Mouse (Mus musculus): ENCODE results near the gene Rasl11a. TPM values are rescaled to one million over a fixed set of nuclear protein-coding genes. Genes with fewer than 3 reads are reported as not detected.
A peak's percentile ranks its signal among the peaks of the same experiment; 100 is the strongest.

Rasl11a gene
- polyA plus RNA-seq, 1 experiment from 2014 or later = 10.3 TPM

DNA sequence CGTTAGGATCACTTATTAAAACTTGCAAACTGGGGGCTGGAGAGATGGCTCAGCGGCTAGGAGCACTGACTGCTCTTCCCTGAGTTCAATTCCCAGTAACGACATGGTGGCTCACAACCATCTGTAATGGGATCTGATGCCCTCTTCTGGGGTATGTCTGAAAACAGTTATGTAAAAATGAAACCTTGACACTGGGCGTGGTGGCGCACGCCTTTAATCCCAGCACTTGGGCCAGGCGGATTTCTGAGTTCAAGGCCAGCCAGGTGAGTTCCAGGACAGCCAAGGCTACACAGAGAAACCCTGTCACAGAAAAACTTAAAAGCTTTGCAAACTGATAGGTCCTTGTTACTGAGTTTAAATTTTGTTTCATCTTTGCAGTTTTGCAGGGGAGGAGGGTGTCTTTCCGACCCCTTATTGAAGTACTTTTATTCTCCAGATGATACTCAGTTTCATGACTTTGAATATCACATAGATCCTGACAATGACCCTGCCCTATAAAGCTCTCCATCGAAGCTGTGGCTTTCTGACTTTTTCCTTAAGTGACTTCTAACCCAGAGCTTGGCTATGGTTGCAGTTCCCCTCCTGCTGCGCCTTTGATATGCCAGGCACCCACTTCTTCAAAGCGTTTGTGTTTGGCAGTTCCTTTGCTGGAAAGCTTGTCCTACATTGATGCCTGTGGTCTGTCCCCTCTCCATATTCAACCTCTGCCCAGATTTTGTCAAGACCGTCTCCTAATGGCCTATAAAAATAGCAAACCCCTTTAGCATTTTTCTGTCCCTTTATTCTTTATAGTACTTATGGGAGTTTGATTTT is 5.8 kb upstream of the Rasl11a start:
- WGBS = 50% methylated on average over 12 of the region's 12 CpGs
- H3K36me3 ChIP-seq (ENCODE audit: control insufficient read depth, insufficient read depth, low read length) = peaks cover 43% of the 10 kb centered on the region

GRCm38 (mm10) chr5:146839760-146840159 is 5.1 kb upstream of the Rasl11a start:
- H3K27ac ChIP-seq (ENCODE audit: low read length) = no peak overlapping the region
- H3K27me3 ChIP-seq (ENCODE audit: control insufficient read depth, insufficient read depth, low read length) = no peaks in the 10 kb centered on the region
- H3K9ac ChIP-seq (replicated peaks; ENCODE audit: low read depth, low read length) = no peak overlapping the region
- peaks cover 36% of the 10 kb centered on the region for H3K36me3 ChIP-seq (ENCODE audit: control insufficient read depth, insufficient read depth, low read length)
- no peaks in the 10 kb centered on the region for H3K9me3 ChIP-seq (ENCODE audit: control insufficient read depth, low read depth, low read length)
- 48% methylated on average over 5 of the region's 5 CpGs for WGBS
- no peak overlapping the region for H3K4me3 ChIP-seq (ENCODE audit: low read depth, low read length)
- H3K4me1 ChIP-seq (ENCODE audit: control insufficient read depth, insufficient read depth, low read length) = peaks cover under 1% of the 10 kb centered on the region
- no peak for ATAC-seq (ENCODE audit: insufficient number of reproducible peaks, insufficient read depth, low FRiP score, low read depth)
- H3K4me2 ChIP-seq (replicated peaks; ENCODE audit: low read depth, low read length) = no peak overlapping the region

More for the DNA sequence above, 5.8 kb upstream of the Rasl11a start:
- no peak overlapping the region for H3K9ac ChIP-seq (replicated peaks; ENCODE audit: low read depth, low read length)
- H3K27me3 ChIP-seq (ENCODE audit: control insufficient read depth, insufficient read depth, low read length) = no peaks in the 10 kb centered on the region
- H3K4me3 ChIP-seq (ENCODE audit: low read depth, low read length) = no peak overlapping the region
- no peak overlapping the region for H3K4me2 ChIP-seq (replicated peaks; ENCODE audit: low read depth, low read length)
- ATAC-seq (ENCODE audit: insufficient number of reproducible peaks, insufficient read depth, low FRiP score, low read depth) = no peak
- no peaks in the 10 kb centered on the region for H3K9me3 ChIP-seq (ENCODE audit: control insufficient read depth, low read depth, low read length)
- peaks cover 7% of the 10 kb centered on the region for H3K4me1 ChIP-seq (ENCODE audit: control insufficient read depth, insufficient read depth, low read length)
- H3K27ac ChIP-seq (ENCODE audit: low read length) = no peak overlapping the region

DNA sequence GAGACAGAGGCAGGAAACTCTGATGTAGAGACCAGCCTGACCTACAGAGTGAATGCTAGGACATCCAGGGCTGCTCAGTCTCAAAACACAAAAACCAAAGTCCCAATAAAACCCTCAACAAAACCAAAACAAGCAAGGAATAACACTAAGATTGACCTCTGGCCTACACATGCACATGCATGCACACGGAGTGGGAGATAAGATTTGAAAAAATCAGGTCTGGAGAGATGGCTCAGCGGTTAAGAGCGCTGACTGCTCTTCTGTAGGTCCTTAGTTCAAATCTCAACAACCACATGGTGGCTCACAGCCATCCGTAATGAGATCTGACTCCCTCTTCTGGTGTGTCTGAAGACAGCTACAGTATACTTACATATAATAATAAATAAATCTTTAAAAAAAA is 4.4 kb upstream of the Rasl11a start:
- Histone ChIP-seq H3K4me2 (replicated peaks; ENCODE audit: low read depth, low read length) (no peak overlapping the region), H3K9me3 (ENCODE audit: control insufficient read depth, low read depth, low read length) (no peaks in the 10 kb centered on the region), H3K4me1 (ENCODE audit: control insufficient read depth, insufficient read depth, low read length) (no peaks in the 10 kb centered on the region), H3K27ac (ENCODE audit: low read length) (no peak overlapping the region), H3K9ac (replicated peaks; ENCODE audit: low read depth, low read length) (no peak overlapping the region), H3K4me3 (ENCODE audit: low read depth, low read length) (no peak overlapping the region), H3K36me3 (ENCODE audit: control insufficient read depth, insufficient read depth, low read length) (peaks cover 29% of the 10 kb centered on the region), H3K27me3 (ENCODE audit: control insufficient read depth, insufficient read depth, low read length) (no peaks in the 10 kb centered on the region)
- 78% methylated on average over 4 of the region's 4 CpGs for WGBS
- ATAC-seq (ENCODE audit: insufficient number of reproducible peaks, insufficient read depth, low FRiP score, low read depth) = no peak

GRCm38 (mm10) chr5:146841301-146841700 is 3.6 kb upstream of the Rasl11a start:
- H3K27me3 ChIP-seq (ENCODE audit: control insufficient read depth, insufficient read depth, low read length) = no peaks in the 10 kb centered on the region
- no peak overlapping the region for H3K4me3 ChIP-seq (ENCODE audit: low read depth, low read length)
- H3K9ac ChIP-seq (replicated peaks; ENCODE audit: low read depth, low read length) = no peak overlapping the region
- no peak overlapping the region for H3K4me2 ChIP-seq (replicated peaks; ENCODE audit: low read depth, low read length)
- 79% methylated on average over 5 of the region's 5 CpGs for WGBS
- H3K27ac ChIP-seq (ENCODE audit: low read length) = no peak overlapping the region
- H3K36me3 ChIP-seq (ENCODE audit: control insufficient read depth, insufficient read depth, low read length) = peaks cover 20% of the 10 kb centered on the region
- H3K4me1 ChIP-seq (ENCODE audit: control insufficient read depth, insufficient read depth, low read length) = peaks cover 8% of the 10 kb centered on the region
- H3K9me3 ChIP-seq (ENCODE audit: control insufficient read depth, low read depth, low read length) = no peaks in the 10 kb centered on the region
- no peak for ATAC-seq (ENCODE audit: insufficient number of reproducible peaks, insufficient read depth, low FRiP score, low read depth)

DNA sequence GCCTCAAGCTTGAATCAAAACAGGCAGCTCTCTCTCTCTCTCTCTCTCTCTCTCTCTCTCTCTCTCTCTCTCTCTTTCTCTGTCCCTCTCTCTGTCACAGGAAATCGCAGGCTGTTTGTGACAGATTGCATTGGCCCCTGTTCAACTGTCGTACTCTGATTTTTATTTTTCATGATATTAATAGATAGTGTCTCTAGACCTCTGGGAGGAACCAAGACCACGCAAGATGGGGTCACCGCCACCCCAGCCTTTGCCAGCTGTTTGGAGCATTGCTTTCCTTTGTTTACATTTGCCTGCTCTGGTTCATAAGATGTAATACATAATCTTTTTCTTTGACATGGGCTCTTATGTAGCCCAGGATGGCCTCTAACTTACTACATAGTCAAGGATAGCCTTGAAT is 2.9 kb upstream of the Rasl11a start:
- 74% methylated on average over 4 of the region's 4 CpGs for WGBS
- no peak overlapping the region for H3K9ac ChIP-seq (replicated peaks; ENCODE audit: low read depth, low read length)
- H3K4me3 ChIP-seq (ENCODE audit: low read depth, low read length) = no peak overlapping the region
- no peak overlapping the region for H3K4me2 ChIP-seq (replicated peaks; ENCODE audit: low read depth, low read length)
- H3K36me3 ChIP-seq (ENCODE audit: control insufficient read depth, insufficient read depth, low read length) = peaks cover 13% of the 10 kb centered on the region
- no peak overlapping the region for H3K27ac ChIP-seq (ENCODE audit: low read length)
- no peaks in the 10 kb centered on the region for H3K9me3 ChIP-seq (ENCODE audit: control insufficient read depth, low read depth, low read length)
- H3K27me3 ChIP-seq (ENCODE audit: control insufficient read depth, insufficient read depth, low read length) = no peaks in the 10 kb centered on the region
- ATAC-seq (ENCODE audit: insufficient number of reproducible peaks, insufficient read depth, low FRiP score, low read depth) = no peak
- peaks cover 9% of the 10 kb centered on the region for H3K4me1 ChIP-seq (ENCODE audit: control insufficient read depth, insufficient read depth, low read length)

GRCm38 (mm10) chr5:146844301-146844941 is 450 bp upstream of the Rasl11a start:
- ATAC-seq (ENCODE audit: insufficient number of reproducible peaks, insufficient read depth, low FRiP score, low read depth) = no peak
- Histone ChIP-seq H3K9ac (replicated peaks; ENCODE audit: low read depth, low read length) (no peak overlapping the region), H3K36me3 (ENCODE audit: control insufficient read depth, insufficient read depth, low read length) (no peaks in the 10 kb centered on the region; the same call in 1 of the 2 replicates), H3K9me3 (ENCODE audit: control insufficient read depth, low read depth, low read length) (no peaks in the 10 kb centered on the region), H3K27ac (ENCODE audit: low read length) (no peak overlapping the region), H3K27me3 (ENCODE audit: control insufficient read depth, insufficient read depth, low read length) (no peaks in the 10 kb centered on the region), H3K4me1 (ENCODE audit: control insufficient read depth, insufficient read depth, low read length) (peaks cover 9% of the 10 kb centered on the region), H3K4me3 (ENCODE audit: low read depth, low read length) (peak overlapping the region; percentile 59), H3K4me2 (replicated peaks; ENCODE audit: low read depth, low read length) (peak overlapping the region; percentile 98)
- WGBS = 13% methylated on average over 6 of the region's 6 CpGs

GRCm38 (mm10) chr5:146846489-146846888 is 1.6 kb downstream of the Rasl11a start:
- WGBS = 32% methylated on average over 2 of the region's 2 CpGs
- Histone ChIP-seq H3K36me3 (ENCODE audit: control insufficient read depth, insufficient read depth, low read length) (no peaks in the 10 kb centered on the region), H3K27me3 (ENCODE audit: control insufficient read depth, insufficient read depth, low read length) (no peaks in the 10 kb centered on the region), H3K4me2 (replicated peaks; ENCODE audit: low read depth, low read length) (peak overlapping the region; percentile 98; the same call in 1 of the 2 replicates), H3K4me1 (ENCODE audit: control insufficient read depth, insufficient read depth, low read length) (peaks cover 9% of the 10 kb centered on the region), H3K9ac (replicated peaks; ENCODE audit: low read depth, low read length) (no peak overlapping the region), H3K9me3 (ENCODE audit: control insufficient read depth, low read depth, low read length) (no peaks in the 10 kb centered on the region), H3K27ac (ENCODE audit: low read length) (no peak overlapping the region), H3K4me3 (ENCODE audit: low read depth, low read length) (no peak overlapping the region)
- no peak for ATAC-seq (ENCODE audit: insufficient number of reproducible peaks, insufficient read depth, low FRiP score, low read depth)

DNA sequence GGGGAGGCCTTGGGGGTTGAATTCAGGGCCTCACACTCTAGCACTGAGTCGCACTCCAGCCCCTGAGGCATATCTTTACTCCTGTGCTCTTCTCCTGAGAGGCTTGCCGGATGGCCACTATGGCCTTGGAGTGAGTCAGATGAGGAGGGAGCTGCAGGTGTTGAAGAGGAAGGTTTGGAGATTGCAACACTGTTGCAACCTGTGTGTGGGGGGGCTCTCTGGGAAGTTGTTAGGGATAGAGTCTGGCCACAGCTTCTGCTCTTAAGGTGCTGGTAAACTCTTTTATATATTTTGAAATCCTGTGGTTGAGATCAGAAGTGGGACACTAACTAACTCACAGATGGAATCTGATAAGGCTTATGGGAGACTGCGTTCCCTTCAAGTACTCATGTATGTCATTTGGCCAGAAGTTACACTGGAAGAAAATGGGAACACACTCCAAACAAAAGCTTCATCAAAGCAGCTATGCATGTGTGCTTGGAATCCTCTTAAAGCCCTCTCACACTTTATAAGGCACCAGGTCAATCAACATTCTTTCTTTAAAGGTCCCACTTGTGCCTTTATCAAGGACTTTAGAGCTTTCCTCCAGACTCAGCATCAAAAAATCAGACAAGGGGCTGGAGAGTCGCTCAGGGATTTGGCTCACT is 4.2 kb downstream of the Rasl11a start:
- Histone ChIP-seq H3K9me3 (ENCODE audit: control insufficient read depth, low read depth, low read length) (no peaks in the 10 kb centered on the region), H3K27ac (ENCODE audit: low read length) (no peak overlapping the region), H3K36me3 (ENCODE audit: control insufficient read depth, insufficient read depth, low read length) (no peaks in the 10 kb centered on the region), H3K4me1 (ENCODE audit: control insufficient read depth, insufficient read depth, low read length) (peaks cover 9% of the 10 kb centered on the region), H3K9ac (replicated peaks; ENCODE audit: low read depth, low read length) (no peak overlapping the region), H3K27me3 (ENCODE audit: control insufficient read depth, insufficient read depth, low read length) (no peaks in the 10 kb centered on the region), H3K4me3 (ENCODE audit: low read depth, low read length) (no peak overlapping the region), H3K4me2 (replicated peaks; ENCODE audit: low read depth, low read length) (no peak overlapping the region)
- ATAC-seq (ENCODE audit: insufficient number of reproducible peaks, insufficient read depth, low FRiP score, low read depth) = no peak
- 91% methylated on average over 4 of the region's 4 CpGs for WGBS

All from stomach, embryonic 14.5 days (tissue).